14 mouse cellular contexts compared by ENCODE assay signal in genomic region chr5:75744475-75745045, GRCm38 (mm10).
A peak's percentile ranks its signal among the peaks of the same experiment; 100 is the strongest.
DNase-seq lines count a peak whose midpoint lies in the region; ATAC-seq and TF ChIP-seq lines count a peak whose summit lies in the region.
"Had no signal": no experiment of that assay in that cellular context is flagged by ENCODE, and none has a peak within 500 bp of the region (broad histone marks: within the 10 kb centered on the region; RNA-seq: fewer than 3 reads in every experiment).

No protein-coding gene starts in this region.

- TF ChIP-seq CTCF in lung, embryonic 14.5 days (IDR thresholded peaks at IDR 0.05; ENCODE audit: low read depth) = no peak

- H3K27me3 ChIP-seq in lung, embryonic 14.5 days (ENCODE audit: insufficient read depth, low read length) = no peaks in the 10 kb centered on the region
- H3K27me3 ChIP-seq in hindbrain, embryonic 16.5 days (replicated peaks; ENCODE audit: control insufficient read depth, insufficient read depth, low read length) = no peaks in the 10 kb centered on the region
- H3K27me3 ChIP-seq: heart, embryonic 12.5 days; kidney, embryonic 15.5 days had no signal

- no peaks in the 10 kb centered on the region for H3K9me3 ChIP-seq in lung, embryonic 14.5 days (ENCODE audit: low read depth, low read length)
- H3K9me3 ChIP-seq in hindbrain, embryonic 16.5 days (ENCODE audit: control insufficient read depth, low read length) = no peaks in the 10 kb centered on the region
- H3K9me3 ChIP-seq: heart, embryonic 12.5 days; kidney, embryonic 15.5 days had no signal

- WGBS in lung, embryonic 14.5 days = 16% methylated on average over 6 of the region's 6 CpGs
- WGBS in hindbrain, embryonic 16.5 days = 16% methylated on average over 6 of the region's 6 CpGs

- H3K9ac ChIP-seq in lung, embryonic 14.5 days = no peak overlapping the region
- H3K9ac ChIP-seq in hindbrain, embryonic 16.5 days (ENCODE audit: low read depth, low read length) = peak overlapping the region; percentile 38; the same call in 1 of the 2 replicates
- H3K9ac ChIP-seq: forebrain, postnatal 0 days; heart, embryonic 12.5 days; kidney, embryonic 15.5 days had no signal

- H3K36me3 ChIP-seq in lung, embryonic 14.5 days (ENCODE audit: insufficient read depth) = no peaks in the 10 kb centered on the region
- H3K36me3 ChIP-seq in hindbrain, embryonic 16.5 days (ENCODE audit: control insufficient read depth, insufficient read depth, low read length) = no peaks in the 10 kb centered on the region
- H3K36me3 ChIP-seq: heart, embryonic 12.5 days; kidney, embryonic 15.5 days had no signal

- no peaks in the 10 kb centered on the region for H3K4me1 ChIP-seq in lung, embryonic 14.5 days (ENCODE audit: insufficient read depth)
- H3K4me1 ChIP-seq in hindbrain, embryonic 16.5 days (ENCODE audit: control insufficient read depth, insufficient read depth, low read depth, low read length) = peaks cover 7% of the 10 kb centered on the region

- no peak overlapping the region for H3K4me2 ChIP-seq in lung, embryonic 14.5 days
- no peak overlapping the region for H3K4me2 ChIP-seq in hindbrain, embryonic 16.5 days (ENCODE audit: low read length)
- H3K4me2 ChIP-seq: heart, embryonic 12.5 days; kidney, embryonic 15.5 days had no signal

- DNase-seq in lung, embryonic 14.5 days = peak; percentile 23
- DNase-seq in lung, postnatal 10 days = no peak
- DNase-seq in retina, postnatal 1 day = no peak
- no peak for DNase-seq in gastrocnemius, postnatal 4 days (ENCODE audit: low spot score in 2 of 2)
- DNase-seq: cerebellum, adult 11-12 months; forebrain, postnatal 0 days; gastrocnemius, postnatal 25 days had no signal

- H3K27ac ChIP-seq in lung, embryonic 14.5 days (ENCODE audit: low read depth) = no peak overlapping the region
- no peak overlapping the region for H3K27ac ChIP-seq in hindbrain, embryonic 16.5 days (ENCODE audit: low read depth, low read length)
- H3K27ac ChIP-seq: kidney, embryonic 15.5 days; layer of hippocampus, adult 2 months had no signal

- no peak for ATAC-seq in lung, embryonic 14.5 days (ENCODE audit: insufficient read depth)
- ATAC-seq in common myeloid progenitor, adult 5-6 weeks (replicated peaks; ENCODE audit: low read depth, poor library complexity, severe bottlenecking) = peak; percentile 88
- no peak for ATAC-seq in hindbrain, embryonic 16.5 days
- ATAC-seq in megakaryocyte, adult 5-6 weeks (ENCODE audit: poor library complexity, severe bottlenecking) = peak; percentile 98
- ATAC-seq: CD4-positive, CD25-positive, alpha-beta regulatory T cell, adult 4 months; forebrain, postnatal 0 days had no signal

- no peak overlapping the region for H3K4me3 ChIP-seq in lung, embryonic 14.5 days (ENCODE audit: low read depth, low read length)
- no peak overlapping the region for H3K4me3 ChIP-seq in hindbrain, embryonic 16.5 days (ENCODE audit: low read length)
- H3K4me3 ChIP-seq: heart, embryonic 12.5 days; kidney, embryonic 15.5 days; layer of hippocampus, adult 2 months had no signal

Comparison
In these comparisons a context has a peak if more than half of its experiments do, and no peak if none do; other contexts are left out.
1. ATAC-seq: peak in common myeloid progenitor, adult 5-6 weeks (single experiment) and megakaryocyte, adult 5-6 weeks (single experiment); none in lung, embryonic 14.5 days (single experiment) and hindbrain, embryonic 16.5 days (single experiment).